Mouse (Mus musculus) left cerebral cortex, adult 2 months (tissue): ENCODE results near the gene Csgalnact2. TPM values are rescaled to one million over a fixed set of nuclear protein-coding genes. Genes with fewer than 3 reads are reported as not detected.
A peak's percentile ranks its signal among the peaks of the same experiment; 100 is the strongest.

Source experiments
- DNase-seq, 2 experiments: peaks; one replicate each; pipeline ENCODE4 v3.0.0; 2021 to 2022; ENCODE audit warnings: low spot score in 2 of 2, mixed read lengths in 1 of 2; ENCODE audit errors: extremely low spot score in 1 of 2
- H3K27ac ChIP-seq: fragments of 200-600 bp; 2 replicates; pipeline ENCODE4 v1.8.1; 2022
- H3K4me3 ChIP-seq: fragments of 200-600 bp; 2 replicates; pipeline ENCODE4 v1.8.1; 2022
- CTCF ChIP-seq: fragments of 200-600 bp; IDR thresholded peaks from 2 replicates; pipeline ENCODE4 v1.8.1; 2022; ENCODE audit warnings: antibody characterized with exemption, mild to moderate bottlenecking, moderate library complexity
- intact Hi-C: fragments of 180-260 bp; cut with DNase I; formaldehyde crosslinking; loops from one replicate; pipeline ENCODE4 v1.15.1; 2025
- microRNA-seq, 2 experiments: library from miRNA; unstranded; fragments of <30 nt; microRNA quantifications; one replicate each; pipeline ENCODE4 v1.2.0; 2021
- total RNA-seq, 2 experiments: library from RNA; stranded (reverse); gene quantifications; 2 replicates each; pipeline ENCODE4 v1.2.3; 2021

Gene Csgalnact2
- total RNA-seq, 2 experiments from 2014 or later: 12.3 to 13.4 TPM

DNA sequence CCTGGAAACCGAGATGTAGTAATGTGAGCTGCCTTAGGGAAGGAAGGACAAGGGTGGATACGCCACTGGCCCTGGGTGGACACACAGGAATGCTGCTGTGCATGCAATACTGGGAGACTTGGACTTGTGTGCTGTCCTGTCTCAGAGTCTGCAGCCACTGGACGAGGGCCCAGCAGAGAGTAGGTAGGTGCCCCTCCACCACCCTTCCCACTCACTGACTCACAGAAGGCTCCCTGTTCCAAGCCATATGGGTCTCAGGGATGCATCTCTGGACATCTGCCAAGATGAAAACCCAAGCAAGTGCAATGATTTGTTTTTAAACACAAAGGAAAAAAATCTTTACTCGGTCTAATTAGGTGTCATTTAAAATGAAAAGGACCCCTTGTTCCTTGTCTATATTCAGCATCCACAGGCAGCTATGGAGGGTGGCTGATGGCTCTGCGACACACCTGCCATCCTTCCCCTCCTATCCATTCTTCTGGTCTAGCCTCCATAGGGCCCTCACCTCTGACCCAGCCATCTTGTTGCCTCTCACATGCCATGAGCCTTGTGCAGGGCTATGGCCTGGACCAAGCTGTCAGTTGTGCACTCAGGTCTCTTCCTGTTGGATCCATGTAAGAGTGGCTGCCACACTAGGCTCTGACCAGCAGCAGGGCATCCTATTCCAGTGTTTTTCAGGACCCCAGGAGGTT lies 68.5 kb downstream of the Csgalnact2 start:
- Histone ChIP-seq H3K4me3 (no peak overlapping the region), H3K27ac (peak overlapping the region; percentile 66; the same call in 1 of the 2 replicates)
- DNase-seq: peak in 1 of 2 experiments; percentile 73
- no peak for TF ChIP-seq CTCF
- intact Hi-C loops: loop anchor here (1.0 to 5.0 kb wide), 3 partner anchors 47 to 128 kb away; no protein-coding TSS in a partner anchor

DNA sequence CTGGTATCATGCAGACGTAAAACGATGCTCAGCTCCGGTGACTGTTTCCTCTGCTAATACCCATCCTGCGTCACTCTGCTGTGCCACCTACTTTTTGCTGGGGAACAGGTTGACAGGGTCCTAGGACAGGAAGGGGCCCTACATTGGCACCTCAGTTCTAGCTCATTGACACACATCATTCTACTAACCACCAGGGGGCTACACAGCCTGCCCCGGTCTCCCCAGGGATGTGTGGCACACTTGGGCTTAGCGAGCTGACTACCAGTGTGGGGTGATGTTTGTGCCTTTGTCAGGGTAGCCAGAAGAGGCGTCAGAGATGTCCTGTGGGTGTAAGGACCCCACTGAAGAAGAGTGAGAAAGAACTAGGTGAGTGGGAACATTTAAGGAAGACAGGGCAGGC lies 71.2 kb downstream of the Csgalnact2 start:
- Histone ChIP-seq H3K4me3 (no peak overlapping the region), H3K27ac (peak overlapping the region; percentile 50; the same call in 1 of the 2 replicates)
- DNase-seq: no peak
- intact Hi-C loops: no loop called here
- TF ChIP-seq CTCF: peak; percentile 2

DNA sequence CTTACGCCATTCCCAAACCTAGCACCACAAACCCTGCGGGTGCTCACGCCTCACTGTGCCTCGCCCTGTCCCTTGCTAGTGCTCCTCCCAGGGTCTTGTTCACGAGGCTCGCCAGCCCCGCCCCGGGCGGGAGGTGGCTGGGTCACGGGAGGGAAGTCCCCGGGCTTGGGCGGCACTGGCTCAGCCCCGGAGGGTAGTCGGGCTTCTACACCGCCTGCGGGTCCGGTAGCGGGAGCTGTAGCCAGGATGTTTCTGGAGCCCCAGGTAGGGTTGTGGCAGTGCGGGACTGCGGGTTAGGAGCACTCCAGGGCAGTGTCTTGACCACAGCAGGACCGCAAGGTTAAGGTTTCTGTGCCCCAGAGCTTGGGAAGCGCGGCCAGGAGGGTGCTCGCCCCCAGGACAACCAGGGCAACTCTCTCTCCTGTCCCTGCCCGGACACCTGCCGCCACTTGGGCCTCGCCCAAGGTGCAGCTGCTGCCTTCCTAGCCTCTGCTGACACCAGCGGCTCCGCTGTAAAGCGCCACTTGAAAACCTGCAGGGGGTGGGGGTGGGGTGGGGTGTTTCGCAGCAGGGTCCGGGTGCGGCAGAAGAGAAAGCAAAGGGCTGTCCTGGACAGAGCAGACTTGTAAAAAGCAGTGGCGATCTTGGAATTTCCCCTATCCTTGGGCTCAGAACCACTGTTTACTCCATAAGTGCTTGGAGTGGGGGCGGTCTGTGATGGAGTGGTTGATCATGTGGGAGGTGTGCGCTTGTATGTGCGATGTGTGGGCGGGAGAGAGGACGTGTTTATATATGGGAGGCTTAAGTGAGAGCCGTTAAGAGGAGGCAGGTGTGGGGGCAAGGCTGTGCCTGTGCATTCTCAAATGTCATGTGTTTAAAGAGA lies 72.5 kb downstream of the Csgalnact2 start:
- intact Hi-C loops: no loop called here
- H3K27ac ChIP-seq: peak overlapping the region; percentile 83
- no peak for TF ChIP-seq CTCF
- H3K4me3 ChIP-seq: peak overlapping the region; percentile 52
- peak; percentile 62 to 70 for DNase-seq

DNA sequence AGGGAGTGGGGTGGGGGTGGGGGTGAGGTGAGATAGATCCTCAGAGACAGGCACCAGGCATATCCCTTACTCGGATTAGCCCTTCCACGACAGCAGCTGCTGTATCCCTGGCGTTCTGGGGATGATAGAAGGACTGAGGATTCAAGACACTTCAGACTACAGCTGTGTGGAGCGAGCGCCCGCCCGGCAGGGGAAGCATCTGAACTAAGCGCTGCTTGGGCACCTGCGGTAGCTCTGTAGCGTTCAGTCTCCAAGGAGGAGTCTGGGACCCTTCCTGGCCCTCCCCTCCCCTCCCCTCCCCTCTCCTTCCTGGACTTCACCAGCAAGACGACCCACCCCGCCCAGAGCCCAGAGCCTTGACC lies 73.1 kb downstream of the Csgalnact2 start:
- intact Hi-C loops: no loop called here
- TF ChIP-seq CTCF: no peak
- no peak for DNase-seq
- H3K4me3 ChIP-seq: peak overlapping the region; percentile 52
- peak overlapping the region; percentile 83 for H3K27ac ChIP-seq

DNA sequence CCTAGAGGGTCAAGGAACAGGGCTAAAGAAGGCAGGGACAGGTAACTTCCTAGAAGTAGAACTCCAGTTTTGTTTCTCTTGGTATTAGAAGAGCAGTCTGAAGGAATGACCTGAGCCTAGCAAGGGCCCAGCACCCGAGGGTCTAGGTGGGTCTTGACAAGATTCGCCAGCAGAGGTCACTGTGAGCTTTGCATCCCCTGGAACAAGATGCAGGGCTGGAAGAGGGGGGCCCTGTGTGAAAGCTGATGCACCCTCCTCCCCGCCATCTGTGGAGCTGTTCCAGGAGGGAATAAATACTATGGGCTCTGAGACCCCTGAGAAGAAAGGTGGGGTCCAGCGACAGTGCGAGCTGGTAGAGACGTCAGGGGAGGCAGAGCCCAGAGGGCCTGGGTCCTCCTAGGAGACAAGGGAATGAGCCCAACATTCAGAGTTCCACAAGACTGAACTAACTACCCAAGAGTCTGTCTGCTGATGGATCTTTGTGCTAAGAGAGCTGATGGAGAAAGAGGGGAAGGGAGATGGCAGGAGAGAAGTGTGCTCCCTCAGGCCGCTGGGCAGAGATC lies 73.9 kb downstream of the Csgalnact2 start:
- Histone ChIP-seq H3K27ac (peak overlapping the region; percentile 83; the same call in 1 of the 2 replicates), H3K4me3 (no peak overlapping the region)
- TF ChIP-seq CTCF: peak; percentile 60
- no peak for DNase-seq
- intact Hi-C loops: no loop called here

DNA sequence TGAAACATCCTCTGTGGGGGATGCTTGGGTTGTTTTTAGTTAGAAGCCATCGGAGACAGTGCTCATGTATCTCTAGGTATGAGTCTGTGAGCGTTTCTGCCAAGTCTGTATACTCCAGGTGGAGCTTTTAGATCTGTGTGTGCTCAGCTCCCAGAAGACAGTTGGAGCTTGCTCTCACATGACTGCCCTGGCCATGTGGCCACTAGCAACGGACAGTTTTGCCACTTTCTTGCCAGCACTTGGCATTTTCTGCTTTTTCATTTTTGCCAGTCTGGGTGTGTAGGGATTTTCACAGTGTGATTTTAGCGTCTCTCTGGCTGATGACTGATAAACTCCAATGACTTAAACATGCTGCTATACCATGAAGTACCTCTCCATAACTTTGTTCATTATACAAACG lies 75.7 kb downstream of the Csgalnact2 start:
- Histone ChIP-seq H3K4me3 (no peak overlapping the region), H3K27ac (no peak overlapping the region)
- no peak for TF ChIP-seq CTCF
- no peak for DNase-seq
- intact Hi-C loops: no loop called here

DNA sequence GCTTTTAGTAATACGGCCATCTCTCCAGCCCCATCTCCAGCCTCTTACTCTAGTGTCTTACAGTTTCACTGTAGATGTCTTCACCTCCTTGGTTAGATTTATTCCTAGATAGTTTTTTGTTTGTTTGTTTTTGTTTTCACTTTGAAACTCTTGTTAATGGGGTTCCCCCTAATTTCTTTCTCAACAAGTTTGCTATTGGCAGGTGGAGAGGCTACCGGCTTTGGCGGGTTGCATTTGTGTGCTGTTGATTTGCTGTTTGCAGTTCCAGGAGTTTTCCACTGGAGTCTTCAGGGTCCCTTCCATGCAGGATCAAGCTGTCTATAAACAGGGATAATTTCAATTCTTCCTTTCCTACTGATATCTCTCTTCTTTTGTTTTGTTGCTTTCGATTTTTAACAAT lies 77.7 kb downstream of the Csgalnact2 start:
- no peak overlapping the region for H3K4me3 ChIP-seq
- no peak for DNase-seq
- TF ChIP-seq CTCF: no peak
- intact Hi-C loops: no loop called here
- H3K27ac ChIP-seq: no peak overlapping the region

Small RNAs within 50 kb of the gene (microRNA-seq; reads per million reads assigned to microRNA genes)
- 67.6 to 194 reads per million in 2 experiments for gene Mir7044

Other genes starting within 250 kb of the Csgalnact2 start
- 100 to 1,000 TPM; 111 to 116 TPM for gene Hnrnpf, start 238.8 kb downstream of the Csgalnact2 start, total RNA-seq
- gene Fxyd4, start 201.4 kb downstream of the Csgalnact2 start, total RNA-seq: not detected
- gene Rasgef1a, start 127.7 kb downstream of the Csgalnact2 start, total RNA-seq: 100 to 1,000 TPM; 208 to 213 TPM
- 1 to 10 TPM; 3.4 to 5.2 TPM for gene Ret, start 58.6 kb upstream of the Csgalnact2 start, total RNA-seq